Mouse (Mus musculus) embryo, embryonic 9.5 days (tissue): ENCODE data around the gene Atf7.
"Not testable (repeated sequence)": the region's sequence is repeated elsewhere in the genome, so short reads cannot be mapped to it uniquely, and the experiment has no call there.

Experiments
- DNase-seq: peaks from one replicate; pipeline ENCODE4 v3.0.0-alpha.2; 2017; ENCODE audit errors: extremely low spot score

Atf7 gene

GRCm38 (mm10) chr15:102624970-102625686, at the start of gene Atf7, which contains the start of gene Gm28047:
Atf7 (minus strand) TSS chr15:102625464.
Gm28047 (minus strand) TSS chr15:102625067.
- peak; percentile 99 for DNase-seq

- DNase-seq, result peak; percentile 81
Observed at GRCm38 (mm10) chr15:102673548-102673947, 48.3 kb upstream of the Atf7 start.

GRCm38 (mm10) chr15:102672215-102673071, 47.2 kb upstream of the Atf7 start, which contains the start of gene Atp5g2:
Atp5g2 (minus strand) TSS chr15:102672352.
- peak; percentile 78 for DNase-seq

GRCm38 (mm10) chr15:102671721-102672214, 46.5 kb upstream of the Atf7 start:
- peak; percentile 93 for DNase-seq

GRCm38 (mm10) chr15:102670767-102671575, 45.7 kb upstream of the Atf7 start:
- peak; percentile 100 for DNase-seq

GRCm38 (mm10) chr15:102670281-102670680, 45.0 kb upstream of the Atf7 start:
- peak; percentile 47 for DNase-seq

- no peak for DNase-seq
Observed at GRCm38 (mm10) chr15:102669571-102669970, 44.3 kb upstream of the Atf7 start.

GRCm38 (mm10) chr15:102665494-102665893, 40.2 kb upstream of the Atf7 start:
- DNase-seq, result peak; percentile 45

GRCm38 (mm10) chr15:102663825-102664224, 38.6 kb upstream of the Atf7 start:
- DNase-seq, result no peak

- not testable (repeated sequence) for DNase-seq
Observed at GRCm38 (mm10) chr15:102662601-102663000, 37.3 kb upstream of the Atf7 start.

- DNase-seq, result no peak
Observed at GRCm38 (mm10) chr15:102657926-102658381, 32.7 kb upstream of the Atf7 start.

GRCm38 (mm10) chr15:102656658-102657057, 31.4 kb upstream of the Atf7 start:
- DNase-seq, result peak; percentile 43

GRCm38 (mm10) chr15:102651928-102652660, 26.8 kb upstream of the Atf7 start:
- not testable (repeated sequence) for DNase-seq

- no peak for DNase-seq
Observed at GRCm38 (mm10) chr15:102651107-102651506, 25.8 kb upstream of the Atf7 start.

GRCm38 (mm10) chr15:102635817-102636216, 10.6 kb upstream of the Atf7 start:
- DNase-seq, result no peak

GRCm38 (mm10) chr15:102634684-102635083, 9.4 kb upstream of the Atf7 start:
- DNase-seq, result no peak

GRCm38 (mm10) chr15:102625687-102626055, 407 bp upstream of the Atf7 start:
- no peak for DNase-seq

GRCm38 (mm10) chr15:102624291-102624969, 834 bp downstream of the Atf7 start:
- DNase-seq, result peak; percentile 2

GRCm38 (mm10) chr15:102623121-102623520, 2.1 kb downstream of the Atf7 start:
- no peak for DNase-seq

GRCm38 (mm10) chr15:102622536-102622935, 2.7 kb downstream of the Atf7 start:
- DNase-seq, result no peak
